9 mouse cellular contexts compared by ENCODE assay signal in genomic region chr7:143094592-143095553, GRCm38 (mm10). TPM values are rescaled to one million over a fixed set of nuclear protein-coding genes. Genes with fewer than 3 reads are reported as not detected.
A peak's percentile ranks its signal among the peaks of the same experiment; 100 is the strongest.
DNase-seq lines count a peak whose midpoint lies in the region; ATAC-seq and TF ChIP-seq lines count a peak whose summit lies in the region.
"Had no signal": no experiment of that assay in that cellular context is flagged by ENCODE, and none has a peak within 500 bp of the region (broad histone marks: within the 10 kb centered on the region; RNA-seq: fewer than 3 reads in every experiment).

Gene Trpm5 (minus strand): TSS chr7:143094642.

- H3K4me3 ChIP-seq in thymus, adult 2 months (ENCODE audit: control insufficient read depth, insufficient read depth, low read length) = no peak within 1 kb of the TSS
- no peak within 1 kb of the TSS for H3K4me3 ChIP-seq in bone marrow macrophage, adult 2 months (ENCODE audit: insufficient read depth, low read length)
- H3K4me3 ChIP-seq in intestine, embryonic 16.5 days (ENCODE audit: low read length) = no peak within 1 kb of the TSS
- no peak within 1 kb of the TSS for H3K4me3 ChIP-seq in limb, embryonic 14.5 days (replicated peaks; ENCODE audit: low read length)

- peak; percentile 74; the same call in 1 of the 2 replicates for TF ChIP-seq CTCF in thymus, adult 2 months (IDR thresholded peaks at IDR 0.05; ENCODE audit: borderline replicate concordance, control insufficient read depth, extremely low read depth, insufficient read depth, low read length, poor library complexity)
- peak; percentile 85 for TF ChIP-seq CTCF in bone marrow macrophage, adult 2 months (IDR thresholded peaks at IDR 0.05; ENCODE audit: low read depth, low read length)

- TF ChIP-seq POLR2A in thymus, adult 2 months (IDR thresholded peaks at IDR 0.05; ENCODE audit: control insufficient read depth, extremely low read depth, insufficient read depth, low read length, poor library complexity) = no peak
- no peak for TF ChIP-seq POLR2A in bone marrow macrophage, adult 2 months (IDR thresholded peaks at IDR 0.05; ENCODE audit: borderline replicate concordance, low read depth, low read length)
- TF ChIP-seq POLR2A in limb, embryonic 14.5 days (IDR thresholded peaks at IDR 0.05; ENCODE audit: borderline replicate concordance, extremely low read depth, insufficient read depth, insufficient read length) = no peak

- no peaks in the 10 kb centered on the region for H3K36me3 ChIP-seq in thymus, adult 2 months (ENCODE audit: control insufficient read depth, insufficient read depth, low read length)
- no peaks in the 10 kb centered on the region for H3K36me3 ChIP-seq in intestine, embryonic 16.5 days (ENCODE audit: control insufficient read depth, insufficient read depth, low read length)
- no peaks in the 10 kb centered on the region for H3K36me3 ChIP-seq in limb, embryonic 14.5 days (ENCODE audit: control insufficient read depth, insufficient read depth, low read length)

- H3K9me3 ChIP-seq in intestine, embryonic 16.5 days (ENCODE audit: control insufficient read depth, low read length) = no peaks in the 10 kb centered on the region
- no peaks in the 10 kb centered on the region for H3K9me3 ChIP-seq in limb, embryonic 14.5 days (ENCODE audit: control insufficient read depth, low read length)

- H3K27ac ChIP-seq in thymus, adult 2 months (ENCODE audit: control insufficient read depth, insufficient read depth, low read length) = no peak within 1 kb of the TSS
- H3K27ac ChIP-seq in bone marrow macrophage, adult 2 months (ENCODE audit: insufficient read depth, low read depth, low read length) = no peak within 1 kb of the TSS
- H3K27ac ChIP-seq in intestine, embryonic 16.5 days (ENCODE audit: low read length) = no peak within 1 kb of the TSS
- H3K27ac ChIP-seq in limb, embryonic 14.5 days (replicated peaks; ENCODE audit: low read depth, low read length) = no peak within 1 kb of the TSS

- 65% methylated on average over 10 of the region's 10 CpGs for WGBS in thymus, adult 2 months
- 38% methylated on average over 10 of the region's 10 CpGs for WGBS in intestine, embryonic 16.5 days
- WGBS in limb, embryonic 14.5 days = 42% methylated on average over 10 of the region's 10 CpGs

- no peak within 1 kb of the TSS for H3K4me2 ChIP-seq in intestine, embryonic 16.5 days (ENCODE audit: low read depth, low read length)
- H3K4me2 ChIP-seq in limb, embryonic 14.5 days (replicated peaks; ENCODE audit: low read depth, low read length, severe bottlenecking) = no peak within 1 kb of the TSS

- no peak within 1 kb of the TSS for H3K9ac ChIP-seq in intestine, embryonic 16.5 days (ENCODE audit: low read depth, low read length)
- no peak within 1 kb of the TSS for H3K9ac ChIP-seq in limb, embryonic 14.5 days (ENCODE audit: low read depth, low read length, severe bottlenecking)

- peak; percentile 63 for DNase-seq in thymus, adult 2 months
- no peak for DNase-seq in thymus, adult 18-20 months
- peak; percentile 48 to 60 for DNase-seq in gastrocnemius, adult 8-10 months (ENCODE audit: low spot score in 2 of 2)
- peak; percentile 31 for DNase-seq in limb, embryonic 14.5 days (ENCODE audit: low spot score)
- peak; percentile 23 for DNase-seq in retina, postnatal 7 days (ENCODE audit: low read depth, low spot score)
- no peak for DNase-seq in c-Kit-positive CD71-positive TER-119-positive erythroid progenitor cells, embryonic 14.5 days (ENCODE audit: low spot score)

- no peaks in the 10 kb centered on the region for H3K27me3 ChIP-seq in thymus, adult 2 months (ENCODE audit: control insufficient read depth, insufficient read depth, low read length)
- H3K27me3 ChIP-seq in intestine, embryonic 16.5 days (replicated peaks; ENCODE audit: control insufficient read depth, insufficient read depth, low read length) = no peaks in the 10 kb centered on the region
- H3K27me3 ChIP-seq in limb, embryonic 14.5 days (ENCODE audit: control insufficient read depth, insufficient read depth, low read length) = no peaks in the 10 kb centered on the region

- H3K4me1 ChIP-seq in thymus, adult 2 months (replicated peaks; ENCODE audit: control insufficient read depth, insufficient read depth, low read length) = no peaks in the 10 kb centered on the region
- peaks cover 11% of the 10 kb centered on the region for H3K4me1 ChIP-seq in bone marrow macrophage, adult 2 months (ENCODE audit: control insufficient read depth, insufficient read depth, low read length)
- no peaks in the 10 kb centered on the region for H3K4me1 ChIP-seq in intestine, embryonic 16.5 days (ENCODE audit: control insufficient read depth, insufficient read depth, low read length)
- H3K4me1 ChIP-seq in limb, embryonic 14.5 days (ENCODE audit: control insufficient read depth, insufficient read depth, low read length) = peaks cover 4% of the 10 kb centered on the region; the same call in 1 of the 2 replicates

- ATAC-seq in intestine, embryonic 16.5 days = peak; percentile 55; the same call in 1 of the 2 replicates
- peak; percentile 67; the same call in 1 of the 2 replicates for ATAC-seq in limb, embryonic 14.5 days (ENCODE audit: low FRiP score, low read depth)

RNA-seq across cellular contexts. Expression of gene Trpm5, which starts in this region (rescaled TPM):
- 2.9 and 4.5 TPM in 2 replicates for polyA plus RNA-seq in thymus, adult 2 months (2012; rRNA removed)
- not detected in 2 replicates for polyA plus RNA-seq in bone marrow macrophage, adult 2 months (2012; ENCODE audit: insufficient read depth, insufficient read length, missing spikeins)
- total RNA-seq in gastrocnemius, adult 8-10 months (2022) = not detected
- 7.9 and 8.0 TPM in 2 replicates for polyA plus RNA-seq in intestine, embryonic 16.5 days (2015; fragmentation: Nextera tagmentation; extraction: Ambion mirVana)
- polyA plus RNA-seq in limb, embryonic 14.5 days (2012; rRNA removed) = 63.4 and 71.2 TPM in 2 replicates
- polyA plus RNA-seq in limb, embryonic 14.5 days (2014; fragmentation: Nextera tagmentation; extraction: Ambion mirVana) = 24.1 and 24.2 TPM in 2 replicates
- total RNA-seq: left cerebral cortex, adult 8-10 months had no signal

Comparison
In these comparisons a context has a peak if more than half of its experiments do, and no peak if none do; other contexts are left out.
1. DNase-seq: peak in thymus, adult 2 months (single experiment), limb, embryonic 14.5 days (single experiment) and retina, postnatal 7 days (single experiment); none in thymus, adult 18-20 months (0 of 2) and c-Kit-positive CD71-positive TER-119-positive erythroid progenitor cells, embryonic 14.5 days (single experiment).
2. Peak in DNase-seq in gastrocnemius, adult 8-10 months; RNA of the gene not detected or under 1 TPM.